ENCODE assay signal across 20 mouse cellular contexts in genomic region chr7:49189364-49189763, GRCm38 (mm10).
DNase-seq lines count a peak whose midpoint lies in the region; ATAC-seq and TF ChIP-seq lines count a peak whose summit lies in the region.
"Had no signal": no experiment of that assay in that cellular context is flagged by ENCODE, and none has a peak within 500 bp of the region (broad histone marks: within the 10 kb centered on the region; RNA-seq: fewer than 3 reads in every experiment).

No protein-coding gene starts in this region.

- H3K27ac ChIP-seq in cortical plate, adult 2 months (ENCODE audit: insufficient read depth, low read length): peak overlapping the region; percentile 42; the same call in 1 of the 2 replicates
- H3K27ac ChIP-seq: embryonic facial prominence, embryonic 10.5 days; forebrain, embryonic 10.5 days; heart, embryonic 10.5 days; intestine, embryonic 15.5 days had no signal

- TF ChIP-seq POLR2A in cortical plate, adult 2 months (IDR thresholded peaks at IDR 0.05; ENCODE audit: extremely low read depth, insufficient read depth, low read length): no peak

- TF ChIP-seq CTCF in cortical plate, adult 2 months (IDR thresholded peaks at IDR 0.05; ENCODE audit: extremely low read depth, insufficient read depth, low read length): no peak

- ATAC-seq in frontal cortex, adult (ENCODE audit: low TSS enrichment): peak; percentile 72
- ATAC-seq: intestine, embryonic 15.5 days had no signal

- DNase-seq in frontal cortex, postnatal 25 days (ENCODE audit: low spot score in 2 of 2): no peak
- peak; percentile 37 to 49 for DNase-seq in left cerebral cortex, postnatal 36 days (ENCODE audit: low spot score in 2 of 2)
- no peak for DNase-seq in left cerebral cortex, postnatal 4 days
- DNase-seq in adrenal gland, adult 18-20 months (ENCODE audit: low spot score in 2 of 2): no peak
- DNase-seq: adrenal gland, adult 8-10 months; adrenal gland, postnatal 36 days; cerebellum, adult 11 months; cerebellum, postnatal 36 days; gastrocnemius, postnatal 10 days; heart, adult 18-20 months; heart, postnatal 10 days; heart, postnatal 4 days had no signal

- H3K4me3 ChIP-seq in cortical plate, adult 2 months (ENCODE audit: insufficient read depth, low read length): no peak overlapping the region
- H3K4me3 ChIP-seq: embryonic facial prominence, embryonic 10.5 days; erythroblast, embryonic 14.5 days; forebrain, embryonic 10.5 days; heart, embryonic 10.5 days; hindbrain, embryonic 13.5 days; intestine, embryonic 15.5 days had no signal

- H3K4me1 ChIP-seq in cortical plate, adult 2 months (ENCODE audit: control insufficient read depth, insufficient read depth, low read length): peaks cover 22% of the 10 kb centered on the region

- intact Hi-C loops in left cerebral cortex, postnatal 36 days (cut with DNase I): loop anchor here (5.0 kb wide), 1 partner anchor 37 kb away; no protein-coding TSS in a partner anchor
- intact Hi-C loops in left cerebral cortex, postnatal 4 days (cut with DNase I): no loop called here

Comparison
In these comparisons a context has a peak if more than half of its experiments do, and no peak if none do; other contexts are left out.
1. DNase-seq: peak in left cerebral cortex, postnatal 36 days (2 of 2); none in frontal cortex, postnatal 25 days (0 of 2), left cerebral cortex, postnatal 4 days (single experiment) and adrenal gland, adult 18-20 months (0 of 2).